Mouse (Mus musculus) ES-E14 (cell line): Measurements from ENCODE around the gene Apoc4.

ENCODE experiments used
- HCFC1 ChIP-seq: IDR thresholded peaks from 2 replicates; pipeline ENCODE4 v1.6.1; 2012; ENCODE audit warnings: low read length, inconsistent platforms, borderline replicate concordance; ENCODE audit not compliant: insufficient read depth
- ZNF384 ChIP-seq: IDR thresholded peaks from 2 replicates; pipeline ENCODE4 v1.6.1; 2012; ENCODE audit warnings: low read depth, low read length, inconsistent platforms

- TF ChIP-seq HCFC1 (no peak), ZNF384 (no peak)
Observed at GRCm38 (mm10) chr7:19724167-19724566, 42.9 kb upstream of the Apoc4 start.
